Mouse (Mus musculus): ENCODE data around the gene Olfr187.

DNA sequence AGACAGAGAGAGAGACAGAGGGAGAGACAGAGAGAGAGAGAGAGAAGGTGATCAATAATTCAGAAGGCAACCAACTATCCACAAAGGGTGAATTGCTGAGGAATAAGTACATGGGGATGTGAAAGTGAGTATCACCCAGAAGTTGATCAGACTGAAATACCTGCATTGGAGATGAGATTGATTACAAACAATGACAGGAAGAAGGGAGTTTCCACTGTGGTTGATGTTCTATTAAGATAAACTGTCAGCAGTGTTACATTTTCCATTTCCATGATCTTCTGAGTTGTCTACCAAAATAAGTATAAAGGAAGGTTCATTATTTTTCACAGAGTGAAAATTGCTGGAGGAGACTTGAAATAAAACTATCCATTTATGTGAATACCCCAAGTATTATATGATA lies 32.4 kb downstream of the Olfr187 start:
- TF ChIP-seq POLR2A (IDR thresholded peaks at IDR 0.05; ENCODE audit: low read depth, low read length) (no peak), CTCF (IDR thresholded peaks at IDR 0.05; ENCODE audit: borderline replicate concordance, insufficient read depth, low read length) (no peak)
